Mouse (Mus musculus): Measurements from ENCODE around the gene Pcnx4.

The Pcnx4 gene

DNA sequence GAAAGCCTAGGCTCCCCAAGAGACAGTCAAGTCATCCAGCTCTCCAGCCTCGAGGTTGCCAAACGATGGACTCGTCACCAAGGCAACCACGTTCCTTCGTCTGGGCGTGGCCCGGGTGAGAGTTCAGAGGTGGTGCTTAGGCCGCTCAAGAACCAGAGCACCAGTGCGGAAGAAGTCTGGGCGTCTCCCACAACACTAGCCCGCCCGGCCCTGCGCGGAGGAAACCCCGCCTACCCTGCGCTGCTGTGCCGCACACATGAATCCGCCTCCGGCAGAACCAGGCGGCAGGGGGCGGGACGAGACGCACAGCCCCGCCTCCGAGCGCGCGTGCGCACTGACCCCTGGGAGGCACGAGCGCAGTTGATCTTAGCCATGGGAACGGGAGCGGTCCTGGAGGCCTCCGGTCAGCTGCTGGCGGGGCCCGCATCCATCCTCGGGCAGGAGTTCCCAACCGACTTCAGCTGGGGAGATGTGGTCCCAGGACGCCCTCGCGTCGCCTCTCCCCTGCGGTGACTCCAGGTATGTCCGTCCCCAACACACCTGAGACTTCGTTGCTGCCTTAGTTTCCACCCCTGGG lies at the start of gene Pcnx4:
Gene Pcnx4 (plus strand): TSS at position 363 of the 577 bp plus-strand sequence.
- DNase-seq (ENCODE audit: low spot score): peak; percentile 85

DNA sequence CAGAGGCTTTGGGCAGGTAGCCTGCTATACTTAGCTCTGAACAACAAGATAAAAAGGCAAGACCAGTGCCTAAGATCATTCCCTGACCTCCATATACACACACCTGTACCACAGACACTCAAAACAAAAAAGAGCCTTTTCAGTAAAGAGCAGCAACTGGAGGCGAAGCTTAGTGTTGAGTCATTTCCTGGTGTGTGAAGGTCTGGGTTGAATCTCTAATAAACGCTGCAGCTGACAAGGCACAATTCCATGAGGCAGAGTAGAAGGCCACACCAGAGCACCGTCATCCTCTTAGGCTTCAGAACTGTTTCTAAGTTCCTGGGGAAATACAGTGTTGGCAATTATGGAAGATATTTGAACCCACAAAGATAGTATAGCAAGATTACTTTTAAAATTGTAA lies 48.7 kb upstream of the Pcnx4 start:
- DNase-seq (ENCODE audit: low spot score): no peak

DNA sequence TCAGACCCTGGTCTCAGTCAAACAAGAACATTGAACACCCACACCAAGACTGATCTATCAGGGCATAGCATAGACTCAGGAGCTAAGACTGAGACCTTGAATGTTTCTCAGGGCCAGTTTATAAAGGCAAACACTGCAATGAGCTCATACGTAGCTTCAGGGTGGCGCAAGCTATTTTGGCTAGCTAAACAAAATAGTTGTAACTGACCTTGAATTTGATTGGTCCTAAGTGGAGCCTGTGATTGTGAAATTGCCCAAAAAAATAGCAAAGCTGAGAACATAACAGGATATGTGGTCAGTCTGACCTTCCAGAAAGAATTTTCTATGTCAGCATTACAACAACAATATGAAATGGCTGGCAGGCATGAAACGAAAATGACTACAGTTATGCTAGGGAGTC lies 46.2 kb upstream of the Pcnx4 start:
- DNase-seq (ENCODE audit: low spot score): no peak

DNA sequence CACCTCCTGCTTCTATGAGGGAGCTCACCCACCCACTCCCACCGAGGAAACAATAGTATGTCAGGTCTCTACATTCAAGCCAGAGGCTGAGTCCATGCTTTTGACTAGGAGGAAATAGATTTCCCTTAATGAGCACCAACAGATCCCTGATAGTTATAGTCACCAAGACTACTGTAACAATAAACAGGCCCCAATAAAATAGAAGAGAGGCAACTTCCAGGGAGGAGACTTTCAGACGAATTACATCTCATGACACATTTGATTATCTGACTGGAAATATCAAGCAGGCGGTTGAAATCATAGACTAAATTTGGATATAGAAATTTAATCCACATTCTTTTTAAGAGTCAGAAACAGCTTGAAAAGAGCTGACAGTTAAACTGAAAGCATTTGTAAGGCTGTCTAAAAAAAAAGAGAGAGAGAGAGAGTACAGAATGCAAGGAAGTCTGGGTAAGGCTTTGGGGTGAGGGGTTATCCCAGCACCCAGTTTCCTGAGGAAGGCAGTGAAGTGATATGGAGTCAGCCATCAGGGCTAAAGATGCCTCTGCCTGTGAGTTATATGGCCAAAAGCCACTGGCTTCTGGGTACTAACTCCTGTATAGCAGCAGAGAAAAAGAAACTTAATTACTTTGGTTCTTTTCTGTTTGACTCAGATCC lies 45.0 kb upstream of the Pcnx4 start:
- DNase-seq (ENCODE audit: low spot score): no peak

DNA sequence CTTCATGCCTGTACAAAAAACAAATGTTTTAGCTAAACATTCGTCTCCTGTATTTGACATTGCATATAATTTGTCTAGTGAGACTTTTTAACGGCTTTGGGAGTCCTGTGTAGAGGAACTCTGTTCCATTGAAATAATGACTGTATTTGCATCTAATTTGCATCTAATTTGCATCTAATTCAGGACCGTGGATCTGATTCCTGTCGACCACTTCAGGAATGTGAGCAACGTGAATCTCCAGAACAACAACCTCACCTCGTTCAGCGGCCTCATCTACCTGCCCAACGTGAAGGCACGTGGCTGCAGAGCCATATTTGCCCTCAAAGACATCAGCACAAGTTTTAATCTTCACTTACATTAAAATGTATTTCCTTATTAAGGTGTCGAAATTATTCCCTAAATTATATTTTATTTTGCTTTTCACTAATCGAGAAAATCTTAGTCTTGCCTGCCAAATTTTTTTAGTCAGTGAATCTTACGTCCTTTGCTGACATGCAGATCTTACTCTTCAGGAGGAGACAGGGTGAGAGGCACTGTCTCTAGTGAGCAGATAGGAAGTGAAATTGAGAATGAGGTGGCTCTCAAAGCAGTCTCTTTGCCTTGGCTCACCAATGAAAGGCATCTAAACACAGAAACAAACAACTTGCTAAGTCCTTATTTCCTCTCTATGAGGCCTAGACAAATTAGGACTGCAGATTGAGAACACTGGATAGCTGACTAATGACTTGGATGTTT lies 39.1 kb upstream of the Pcnx4 start:
- DNase-seq (ENCODE audit: low spot score): no peak

DNA sequence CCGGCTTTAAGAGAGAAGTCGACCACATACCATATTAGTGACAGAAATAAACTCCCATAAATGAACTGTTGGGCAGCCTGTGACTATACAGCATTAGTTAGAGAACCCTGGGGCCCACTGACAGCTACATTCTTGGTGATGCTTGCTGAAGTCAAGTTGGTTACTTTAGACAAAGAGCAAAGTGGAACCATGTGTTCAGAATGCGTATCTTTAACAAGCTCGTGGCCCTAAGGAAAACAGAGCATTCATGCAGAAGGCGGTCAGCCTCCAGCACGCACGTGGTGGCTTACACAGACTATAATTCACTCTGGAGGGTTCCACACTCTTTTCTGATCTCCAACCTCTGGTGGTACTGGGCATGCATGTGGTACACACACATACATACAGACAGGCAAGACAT lies 26.6 kb upstream of the Pcnx4 start:
- DNase-seq (ENCODE audit: low spot score): no peak

DNA sequence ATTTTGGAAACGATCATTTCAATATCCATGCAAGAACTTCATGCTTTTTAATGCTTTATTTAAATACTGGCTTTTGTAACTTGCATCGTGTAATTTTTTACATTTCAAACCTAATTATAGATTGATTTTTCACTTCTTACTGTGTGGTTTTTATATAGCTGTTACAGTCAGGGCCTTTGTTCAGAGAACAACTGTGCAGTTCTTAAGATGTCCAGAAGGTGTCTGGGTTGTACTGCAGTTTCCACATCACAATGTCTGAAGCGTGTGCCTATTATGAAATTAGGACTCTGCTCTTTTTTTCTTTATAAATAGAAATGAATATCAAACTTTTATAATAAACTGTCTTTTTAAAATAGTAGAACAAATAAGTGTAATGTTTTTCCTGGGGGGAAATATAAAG lies 20.7 kb upstream of the Pcnx4 start:
- peak; percentile 33 for DNase-seq (ENCODE audit: low spot score)

DNA sequence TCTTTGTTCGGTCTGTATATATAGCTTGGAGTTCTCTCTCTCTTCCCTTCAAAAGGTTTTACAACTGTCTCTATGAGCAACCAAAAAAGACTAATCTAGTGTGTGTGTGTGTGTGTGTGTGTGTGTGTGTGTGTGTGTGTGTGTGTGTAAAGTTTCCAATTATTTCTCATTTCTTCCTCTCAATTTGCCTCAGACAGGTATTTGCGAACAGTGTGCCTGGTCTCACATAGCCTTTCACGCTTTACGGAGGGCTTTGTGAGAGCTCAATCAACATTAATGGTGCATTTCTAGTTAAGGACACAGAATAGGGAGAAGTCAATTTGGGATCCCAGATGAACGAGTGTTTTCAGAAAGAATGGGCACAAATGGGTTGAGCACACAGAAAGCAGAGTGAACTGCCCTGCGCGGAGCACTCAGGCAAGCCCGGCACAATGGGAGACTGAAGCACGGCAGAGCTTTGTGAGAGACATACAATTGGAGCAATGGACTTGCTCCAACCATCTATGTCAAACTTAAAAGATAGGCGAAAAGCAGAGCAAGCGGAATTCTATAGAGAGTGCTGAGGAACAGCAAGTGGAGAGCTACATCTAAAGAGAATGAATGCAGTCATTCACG lies 18.0 kb upstream of the Pcnx4 start:
- no peak for DNase-seq (ENCODE audit: low spot score)

DNA sequence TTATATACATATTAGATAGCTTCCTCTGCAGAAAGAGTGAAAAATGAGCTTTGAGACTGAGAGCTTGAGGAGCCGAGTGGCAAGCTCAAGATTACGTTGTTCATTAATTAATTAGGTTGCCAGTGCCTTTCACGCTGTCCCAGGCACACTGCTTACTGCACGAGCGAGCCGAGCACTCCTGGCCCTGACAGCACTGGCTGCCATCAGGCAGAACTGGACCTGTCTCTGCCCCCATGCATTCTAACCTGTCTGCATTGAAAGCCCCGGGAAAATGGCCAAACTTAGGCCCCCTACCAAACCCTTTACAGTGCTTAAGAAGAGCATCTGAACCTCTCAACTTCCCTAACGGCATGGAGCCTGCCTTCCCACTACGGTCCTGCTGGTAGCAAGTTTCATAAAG lies 16.8 kb upstream of the Pcnx4 start:
- no peak for DNase-seq (ENCODE audit: low spot score)

DNA sequence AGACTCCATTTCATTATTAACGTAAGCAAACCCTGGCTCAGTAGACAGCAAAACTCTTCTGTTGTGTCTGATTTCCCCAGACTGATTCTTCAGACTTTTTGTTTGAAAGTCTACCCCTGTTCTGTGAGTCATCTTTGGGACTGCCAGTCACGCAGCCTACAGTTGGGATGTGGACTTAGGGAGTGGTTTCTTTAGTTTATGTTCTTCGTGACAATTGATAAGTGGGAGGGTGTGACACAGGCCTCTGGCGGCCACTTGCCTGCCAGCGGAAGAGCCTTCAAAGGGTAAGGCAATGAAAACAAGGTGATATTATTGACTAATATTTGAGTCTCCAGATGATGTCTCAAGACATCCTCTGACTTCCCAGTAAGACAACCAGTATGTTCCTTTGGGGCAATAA lies 16.3 kb upstream of the Pcnx4 start:
- no peak for DNase-seq (ENCODE audit: low spot score)

DNA sequence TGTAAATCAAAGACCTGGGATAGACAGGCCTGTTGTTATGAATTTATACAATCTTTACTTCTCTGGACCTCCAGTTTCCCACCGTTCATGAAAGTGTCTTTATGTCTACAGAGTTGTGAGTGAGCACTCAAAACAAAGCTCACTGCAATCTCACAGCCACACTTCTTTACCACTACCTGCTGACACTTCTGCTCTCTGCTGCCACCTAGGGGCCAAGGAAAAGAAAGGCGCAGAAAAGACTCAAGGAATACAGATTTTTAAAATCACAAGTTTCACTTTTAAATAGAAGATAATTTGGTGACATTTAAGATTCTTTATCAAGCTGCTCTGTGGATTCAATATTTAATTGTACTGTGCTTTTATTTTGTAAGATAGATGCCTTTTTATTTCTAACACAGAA lies 15.5 kb upstream of the Pcnx4 start:
- DNase-seq (ENCODE audit: low spot score): no peak

DNA sequence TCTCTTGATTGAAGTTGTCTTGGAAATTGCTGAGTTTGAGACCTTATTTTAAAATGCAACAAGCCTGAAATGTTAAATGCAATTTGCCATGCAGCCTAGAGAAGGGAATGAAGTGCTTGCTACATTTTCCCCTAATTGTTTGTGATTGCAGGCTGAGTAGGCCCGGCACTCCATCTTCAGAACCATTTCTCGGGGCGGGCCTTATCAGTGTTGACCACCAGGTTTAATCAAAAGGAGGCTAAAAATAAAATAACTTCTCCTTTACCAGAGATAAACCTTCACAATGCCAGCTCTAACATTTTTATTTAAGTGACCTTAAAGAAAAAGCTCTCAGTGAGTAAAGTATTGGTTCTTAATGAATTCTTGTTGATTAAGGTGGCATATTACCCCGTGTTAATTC lies 10.6 kb upstream of the Pcnx4 start:
- DNase-seq (ENCODE audit: low spot score): no peak

DNA sequence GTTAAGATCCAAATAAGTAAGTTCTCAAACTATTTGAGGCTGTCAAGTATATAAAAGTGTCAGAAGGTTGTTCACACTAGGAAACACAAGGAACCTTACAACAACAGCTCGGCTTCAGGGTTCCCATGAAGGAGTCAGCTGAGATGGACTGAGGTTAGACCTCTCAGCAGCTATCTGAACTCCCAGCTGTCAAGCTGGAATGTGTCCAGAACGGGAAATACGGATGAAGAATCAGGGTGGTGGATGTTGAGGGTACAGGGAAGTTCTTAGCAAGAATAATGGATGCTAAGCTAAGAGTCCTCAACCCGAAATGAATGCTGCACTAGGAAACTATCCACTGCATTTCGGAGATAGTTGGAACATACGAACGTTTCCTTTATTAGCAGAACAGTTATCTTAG lies 3.9 kb upstream of the Pcnx4 start:
- DNase-seq (ENCODE audit: low spot score): no peak

DNA sequence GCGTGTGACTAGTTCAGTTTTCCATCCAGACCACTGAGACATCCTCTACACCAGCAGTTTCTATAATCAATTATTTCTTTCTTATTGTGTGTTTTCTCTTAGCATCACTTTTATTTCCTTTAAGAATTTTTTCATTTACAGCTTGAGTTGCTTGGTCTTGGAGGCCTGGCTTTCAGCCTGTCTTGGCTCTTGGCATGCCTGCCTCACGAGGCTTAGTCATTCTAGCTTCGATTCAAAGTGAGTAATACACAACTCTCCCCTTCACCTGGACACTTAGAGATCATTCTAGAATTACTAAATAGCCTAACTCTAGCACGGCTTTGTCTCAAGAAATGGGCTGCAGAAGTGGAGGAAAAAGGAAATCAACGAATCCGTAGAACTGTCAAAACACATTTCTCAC lies 2.2 kb upstream of the Pcnx4 start:
- no peak for DNase-seq (ENCODE audit: low spot score)

DNA sequence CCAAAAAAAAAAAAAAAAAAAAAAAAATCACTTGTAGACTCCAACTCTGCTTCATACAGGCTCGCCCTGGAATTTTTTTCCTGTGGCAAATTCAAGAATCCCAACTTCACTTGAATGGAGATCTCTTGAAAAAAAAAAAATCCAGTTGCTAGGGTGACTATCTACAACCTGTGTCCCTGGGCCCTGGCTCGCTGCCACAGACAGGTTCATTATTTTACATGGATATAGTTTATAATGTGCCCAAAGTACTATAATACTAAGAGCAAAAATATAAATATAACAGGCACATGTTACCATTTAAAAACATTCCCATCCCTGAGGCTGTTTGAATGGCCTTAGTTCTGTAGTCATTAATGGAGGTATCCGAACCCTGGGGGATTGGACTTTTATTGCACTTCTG lies 584 bp upstream of the Pcnx4 start:
- no peak for DNase-seq (ENCODE audit: low spot score)

DNA sequence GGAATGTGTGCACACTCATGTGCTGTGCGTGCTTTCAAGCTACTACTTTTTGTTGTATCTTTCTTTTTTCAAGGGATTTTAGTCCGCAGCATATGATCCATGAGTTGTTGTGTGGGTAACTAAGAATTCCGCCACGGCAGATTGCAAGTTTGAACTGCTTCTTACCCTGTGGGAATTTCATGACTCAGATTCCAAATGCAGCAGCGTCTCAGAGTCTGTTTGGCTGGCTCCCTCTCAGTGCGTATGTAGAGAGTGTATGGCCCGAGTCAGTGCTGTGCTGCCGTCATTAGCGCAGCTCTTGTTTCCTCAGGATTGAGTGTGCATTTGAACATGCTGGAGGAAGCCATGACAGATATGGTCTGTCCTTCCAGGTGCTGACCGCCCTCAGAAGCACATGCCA lies 2.4 kb downstream of the Pcnx4 start:
- DNase-seq (ENCODE audit: low spot score): no peak

DNA sequence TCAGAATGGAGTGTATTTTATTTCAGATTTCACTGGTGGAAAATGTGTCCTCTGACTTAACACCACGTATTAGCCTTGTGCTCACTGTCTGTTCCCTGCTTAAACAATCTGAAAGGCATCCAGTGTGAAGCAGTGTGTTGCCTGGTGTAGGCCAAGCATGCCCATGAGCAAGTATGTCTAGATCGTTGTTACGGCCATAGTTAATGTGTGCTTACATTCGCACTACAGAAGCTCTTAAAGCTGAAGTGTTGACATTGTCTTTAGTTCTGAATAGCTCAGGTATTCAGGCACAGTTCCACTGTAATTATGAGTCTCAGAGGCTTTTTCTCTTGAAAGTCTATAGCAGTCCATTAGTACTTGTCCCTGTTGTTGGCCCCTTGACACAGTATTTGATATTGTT lies 18.2 kb downstream of the Pcnx4 start:
- no peak for DNase-seq (ENCODE audit: low spot score)

DNA sequence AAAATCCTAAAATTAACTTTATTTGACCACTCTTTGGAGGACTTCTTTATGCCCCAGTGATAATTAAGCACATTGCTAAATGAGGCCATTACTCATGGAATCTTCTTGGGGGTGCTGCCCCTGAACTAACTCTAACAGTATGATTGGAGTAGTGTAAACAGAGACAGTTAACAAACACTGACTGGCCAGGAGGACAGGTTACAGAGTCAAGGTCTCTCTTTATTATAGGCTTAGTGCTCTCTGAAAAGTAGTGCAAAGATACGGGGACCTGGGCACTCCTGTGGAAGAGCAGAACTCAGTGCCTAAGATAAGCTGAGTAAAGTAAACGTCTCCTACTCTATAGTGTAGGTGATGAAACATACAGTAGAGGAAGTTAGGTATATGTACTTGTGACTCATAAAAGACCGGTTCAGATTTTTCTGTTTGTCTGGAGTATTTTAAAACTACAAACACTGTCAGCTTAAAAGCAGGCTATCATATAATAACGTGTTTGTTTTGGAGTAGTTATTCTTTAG lies 28.2 kb downstream of the Pcnx4 start:
- DNase-seq (ENCODE audit: low spot score): no peak

DNA sequence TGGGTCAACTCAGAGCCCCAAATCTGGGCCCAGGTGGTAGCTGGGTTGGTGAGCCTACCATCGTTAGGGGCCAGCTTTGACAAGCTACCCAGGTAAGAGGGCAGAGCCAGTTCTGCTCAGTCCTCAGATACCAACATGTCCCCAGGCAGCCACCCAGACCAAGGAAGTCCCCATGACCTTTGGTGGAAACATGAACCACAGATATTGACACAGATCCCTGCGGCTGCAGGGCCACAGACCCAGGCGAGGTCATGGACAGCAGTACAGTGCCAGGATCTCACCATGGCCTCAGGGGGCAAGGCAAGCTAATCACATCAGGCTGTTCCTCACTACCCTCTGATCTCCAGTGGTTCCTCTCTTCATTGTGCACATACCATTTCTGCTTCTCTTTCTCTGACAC lies 45.8 kb downstream of the Pcnx4 start:
- no peak for DNase-seq (ENCODE audit: low spot score)

DNA sequence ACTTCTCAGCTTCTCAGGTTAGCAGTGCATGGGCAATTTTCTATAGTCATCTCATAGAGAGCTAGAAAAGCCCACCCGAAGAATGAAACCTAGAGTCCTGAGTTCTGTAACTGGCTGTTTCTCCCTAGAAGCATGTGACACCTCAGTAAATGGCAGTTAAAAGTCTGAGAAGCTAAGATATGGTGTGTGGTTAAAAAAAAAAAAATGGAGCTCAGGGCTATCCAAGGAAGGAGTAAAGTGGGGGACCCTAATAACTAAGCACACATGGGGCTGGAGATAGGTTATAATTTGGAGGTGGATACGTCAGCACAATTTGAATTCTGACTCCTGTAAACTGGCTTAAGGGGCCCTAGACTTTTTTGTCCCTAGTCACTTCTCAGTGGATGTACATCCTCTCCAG lies 46.9 kb downstream of the Pcnx4 start:
- no peak for DNase-seq (ENCODE audit: low spot score)

DNA sequence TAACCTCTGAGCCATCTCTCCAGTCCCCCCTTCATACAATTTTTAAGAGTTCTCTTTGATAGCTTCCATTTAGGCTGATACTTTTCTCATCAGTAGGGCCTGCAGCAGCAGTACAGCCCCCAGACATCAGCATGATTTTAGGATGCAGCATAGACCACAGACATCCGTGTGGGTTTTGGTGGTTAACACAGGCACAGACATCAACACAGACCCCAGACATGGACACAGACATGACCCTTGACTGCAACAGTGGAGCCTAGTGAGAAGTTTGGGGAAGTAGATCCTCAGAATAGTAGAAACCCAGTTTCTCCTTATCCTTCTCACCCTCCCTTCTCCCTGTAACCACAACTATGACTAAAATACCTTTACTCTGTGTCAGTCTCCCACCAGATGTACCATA lies 49.2 kb downstream of the Pcnx4 start:
- DNase-seq (ENCODE audit: low spot score): no peak

DNA sequence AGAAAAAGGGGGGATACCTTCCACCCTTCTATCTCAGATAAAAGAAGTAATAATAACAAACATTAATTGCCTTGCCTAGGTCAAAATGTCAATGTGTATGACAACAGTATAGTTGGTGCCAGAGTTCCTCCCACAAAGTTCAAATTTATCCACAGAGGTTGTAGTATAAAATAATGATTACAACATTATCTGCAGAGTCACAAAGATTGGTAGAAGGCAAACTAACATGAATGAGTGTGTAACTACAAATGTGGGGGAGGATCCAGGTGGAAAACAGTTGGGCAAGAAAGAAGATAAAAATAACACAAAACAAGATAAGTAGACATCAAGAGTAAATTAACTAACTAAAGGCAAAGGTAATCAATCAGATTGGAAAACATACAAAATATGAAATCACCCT lies 56.8 kb downstream of the Pcnx4 start:
- DNase-seq (ENCODE audit: low spot score): no peak

DNA sequence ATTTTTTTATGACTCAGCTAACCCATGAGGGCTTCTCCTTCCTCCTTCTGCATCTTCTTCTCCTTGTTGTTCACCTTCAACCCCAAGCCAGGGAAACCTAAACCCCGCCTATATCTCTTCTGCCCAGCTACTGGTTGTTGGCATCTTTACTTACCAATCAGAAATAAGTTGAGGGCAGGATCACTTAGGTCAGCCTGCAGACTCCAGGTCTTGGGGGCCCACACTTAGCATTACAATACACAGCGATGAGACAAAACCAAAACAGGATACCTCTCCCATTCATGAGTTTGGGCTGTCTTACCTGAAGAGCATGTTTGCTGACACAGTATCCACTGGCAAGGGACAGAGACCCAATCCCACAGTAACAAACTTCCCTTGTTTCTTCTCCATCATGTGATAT lies 57.8 kb downstream of the Pcnx4 start:
- DNase-seq (ENCODE audit: low spot score): no peak

Measured in layer of hippocampus, adult 9-10 months (tissue).